Mouse (Mus musculus) left cerebral cortex, adult 2 months (tissue): Measurements from ENCODE around the gene Msh5. TPM values are rescaled to one million over a fixed set of nuclear protein-coding genes. Genes with fewer than 3 reads are reported as not detected.

Experiments
- DNase-seq, 2 experiments: peaks; one replicate each; pipeline ENCODE4 v3.0.0; 2021 to 2022; ENCODE audit warnings: low spot score in 2 of 2, mixed read lengths in 1 of 2; ENCODE audit errors: extremely low spot score in 1 of 2
- H3K27ac ChIP-seq: fragments of 200-600 bp; 2 replicates; pipeline ENCODE4 v1.8.1; 2022
- H3K4me3 ChIP-seq: fragments of 200-600 bp; 2 replicates; pipeline ENCODE4 v1.8.1; 2022
- CTCF ChIP-seq: fragments of 200-600 bp; IDR thresholded peaks from 2 replicates; pipeline ENCODE4 v1.8.1; 2022; ENCODE audit warnings: antibody characterized with exemption, mild to moderate bottlenecking, moderate library complexity
- intact Hi-C: fragments of 180-260 bp; cut with DNase I; formaldehyde crosslinking; loops from one replicate; pipeline ENCODE4 v1.15.1; 2025
- total RNA-seq, 2 experiments: library from RNA; stranded (reverse); gene quantifications; 2 replicates each; pipeline ENCODE4 v1.2.3; 2021

Msh5 gene
- total RNA-seq, 2 experiments from 2014 or later, result 0.27 to 0.56 TPM

- no peak for TF ChIP-seq CTCF
- no peak for DNase-seq
- peak overlapping the region; percentile 78; the same call in 1 of the 2 replicates for H3K27ac ChIP-seq
- intact Hi-C loops, result no loop called here
- no peak overlapping the region for H3K4me3 ChIP-seq
Observed at GRCm38 (mm10) chr17:35052271-35052798, 5.8 kb upstream of the Msh5 start.

- Histone ChIP-seq H3K4me3 (peak overlapping the region; percentile 37), H3K27ac (peak overlapping the region; percentile 78)
- no peak for DNase-seq
- no peak for TF ChIP-seq CTCF
- intact Hi-C loops, result no loop called here
Observed at GRCm38 (mm10) chr17:35051156-35052086, 4.9 kb upstream of the Msh5 start.

- no peak for DNase-seq
- H3K27ac ChIP-seq, result peak overlapping the region; percentile 70
- no peak for TF ChIP-seq CTCF
- H3K4me3 ChIP-seq, result peak overlapping the region; percentile 47
- intact Hi-C loops, result no loop called here
Observed at GRCm38 (mm10) chr17:35050126-35050750, 3.7 kb upstream of the Msh5 start.

- Histone ChIP-seq H3K27ac (peak within 1 kb of the TSS; percentile 70), H3K4me3 (peak within 1 kb of the TSS; percentile 47)
- DNase-seq, result no peak
- intact Hi-C loops, result no loop called here
- TF ChIP-seq CTCF, result no peak; the same call in 1 of the 2 replicates
Observed at GRCm38 (mm10) chr17:35049561-35050016, 3.0 kb upstream of the Msh5 start, which contains the start of gene Clic1. TSS of gene Clic1 (plus strand) at chr17:35049966.

GRCm38 (mm10) chr17:35048932-35049440, 2.4 kb upstream of the Msh5 start:
- no peak overlapping the region for H3K27ac ChIP-seq
- intact Hi-C loops, result no loop called here
- no peak overlapping the region for H3K4me3 ChIP-seq
- TF ChIP-seq CTCF, result no peak
- DNase-seq, result no peak

- H3K4me3 ChIP-seq, result no peak overlapping the region
- H3K27ac ChIP-seq, result peak overlapping the region; percentile 40; the same call in 1 of the 2 replicates
- intact Hi-C loops, result no loop called here
- TF ChIP-seq CTCF, result no peak
- no peak for DNase-seq
Observed at GRCm38 (mm10) chr17:35048149-35048931, 1.8 kb upstream of the Msh5 start.

GRCm38 (mm10) chr17:35047688-35048087, 1.1 kb upstream of the Msh5 start:
- no peak for TF ChIP-seq CTCF
- intact Hi-C loops, result no loop called here
- no peak for DNase-seq
- Histone ChIP-seq H3K27ac (peak overlapping the region; percentile 40; the same call in 1 of the 2 replicates), H3K4me3 (no peak overlapping the region)

GRCm38 (mm10) chr17:35045807-35046680, 501 bp downstream of the Msh5 start:
- intact Hi-C loops, result no loop called here
- Histone ChIP-seq H3K4me3 (peak overlapping the region; percentile 52), H3K27ac (peak overlapping the region; percentile 34; the same call in 1 of the 2 replicates)
- no peak for DNase-seq
- no peak for TF ChIP-seq CTCF

GRCm38 (mm10) chr17:35044904-35045806, 1.4 kb downstream of the Msh5 start:
- no peak overlapping the region for H3K4me3 ChIP-seq

GRCm38 (mm10) chr17:35043794-35044193, 2.8 kb downstream of the Msh5 start:
- no peak for DNase-seq
- TF ChIP-seq CTCF, result no peak
- H3K4me3 ChIP-seq, result no peak overlapping the region
- H3K27ac ChIP-seq, result no peak overlapping the region
- intact Hi-C loops, result no loop called here

More at GRCm38 (mm10) chr17:35044904-35045806, 1.4 kb downstream of the Msh5 start:
- DNase-seq, result no peak
- no peak for TF ChIP-seq CTCF
- intact Hi-C loops, result no loop called here
- no peak overlapping the region for H3K27ac ChIP-seq
